Mouse (Mus musculus) intestine, postnatal 0 days (tissue): ENCODE data around the gene 2310030G06Rik. TPM values are rescaled to one million over a fixed set of nuclear protein-coding genes. Genes with fewer than 3 reads are reported as not detected.
A peak's percentile ranks its signal among the peaks of the same experiment; 100 is the strongest.

Experiments used
- ATAC-seq: fragments of 200-750 bp; cut with Nextera tagmentation; 2 replicates; pipeline ENCODE4 v1.8.0; 2017; ENCODE audit warnings: mild to moderate bottlenecking, moderate TSS enrichment, moderate library complexity
- H3K27ac ChIP-seq: fragments of 300-500 bp; sonication (generic); 2 replicates; pipeline ENCODE4 v1.5.1; 2014; ENCODE audit warnings: mild to moderate bottlenecking, low read depth, low read length, moderate library complexity
- H3K27me3 ChIP-seq: fragments of 300-500 bp; sonication (generic); replicated peaks from 2 replicates; pipeline ENCODE4 v1.6.1; 2014; ENCODE audit warnings: low read length, mixed read lengths; ENCODE audit not compliant: control insufficient read depth, insufficient read depth
- H3K36me3 ChIP-seq: fragments of 300-500 bp; sonication (generic); 2 replicates; pipeline ENCODE4 v1.6.1; 2014; ENCODE audit warnings: mild to moderate bottlenecking, moderate library complexity; ENCODE audit not compliant: control insufficient read depth, insufficient read depth
- H3K4me1 ChIP-seq: fragments of 300-500 bp; sonication (generic); replicated peaks from 2 replicates; pipeline ENCODE4 v1.6.1; 2014; ENCODE audit warnings: antibody characterized with exemption, low read length, mixed read lengths; ENCODE audit not compliant: control insufficient read depth, insufficient read depth
- H3K4me2 ChIP-seq: fragments of 300-500 bp; sonication (generic); replicated peaks from 2 replicates; pipeline ENCODE4 v1.6.1; 2014; ENCODE audit warnings: low read depth, mild to moderate bottlenecking, moderate library complexity
- H3K4me3 ChIP-seq: fragments of 300-500 bp; sonication (generic); 2 replicates; pipeline ENCODE4 v1.5.1; 2014; ENCODE audit warnings: low read depth, low read length
- H3K9ac ChIP-seq: fragments of 300-500 bp; sonication (generic); 2 replicates; pipeline ENCODE4 v1.6.1; 2014; ENCODE audit warnings: mild to moderate bottlenecking, low read depth, low read length
- H3K9me3 ChIP-seq: fragments of 300-500 bp; sonication (generic); 2 replicates; pipeline ENCODE4 v1.6.1; 2016; ENCODE audit warnings: mixed run types; ENCODE audit not compliant: control insufficient read depth
- CTCF ChIP-seq: sonication (generic); IDR thresholded peaks from 2 replicates; pipeline ENCODE4 v1.5.1; 2016; ENCODE audit warnings: low read depth, mild to moderate bottlenecking, control low read depth, antibody characterized with exemption, moderate library complexity
- whole genome bisulfite sequencing: fragments of 180-500 bp; shearing (Covaris S2); extraction: QIAGEN DNeasy Blood & Tissue Kit; methylation state at CpG from one replicate; pipeline ENCODE4 v1.1.7; 2014; 5-methylcytosine and 5-hydroxymethylcytosine counted together
- polyA plus RNA-seq: library from polyadenylated mRNA; unstranded; fragments of >200 nt; fragmentation: Nextera tagmentation; extraction: Ambion mirVana; gene quantifications from 2 replicates; pipeline ENCODE4 v1.2.1, GENCODE M21; 2015

Gene 2310030G06Rik
- polyA plus RNA-seq, 1 experiment from 2014 or later: 45.3 TPM

GRCm38 (mm10) chr9:50727171-50727924, 19.0 kb downstream of the 2310030G06Rik start:
- ATAC-seq: no peak
- 14% methylated on average over 30 of the region's 30 CpGs for WGBS
- H3K4me3 ChIP-seq: peak overlapping the region; percentile 55
- peak overlapping the region; percentile 98 for H3K4me2 ChIP-seq
- H3K9ac ChIP-seq: peak overlapping the region; percentile 40
- H3K4me1 ChIP-seq: no peaks in the 10 kb centered on the region
- no peaks in the 10 kb centered on the region for H3K36me3 ChIP-seq
- H3K9me3 ChIP-seq: no peaks in the 10 kb centered on the region
- no peaks in the 10 kb centered on the region for H3K27me3 ChIP-seq
- no peak overlapping the region for H3K27ac ChIP-seq
- no peak for TF ChIP-seq CTCF

GRCm38 (mm10) chr9:50725921-50726590, 20.3 kb downstream of the 2310030G06Rik start:
- TF ChIP-seq CTCF: no peak
- H3K27me3 ChIP-seq: no peaks in the 10 kb centered on the region
- no peak overlapping the region for H3K4me3 ChIP-seq
- no peak overlapping the region for H3K9ac ChIP-seq
- no peak for ATAC-seq
- H3K4me1 ChIP-seq: no peaks in the 10 kb centered on the region
- WGBS: 68% methylated on average over 8 of the region's 8 CpGs
- H3K4me2 ChIP-seq: no peak overlapping the region
- no peaks in the 10 kb centered on the region for H3K36me3 ChIP-seq
- no peak overlapping the region for H3K27ac ChIP-seq
- H3K9me3 ChIP-seq: no peaks in the 10 kb centered on the region

DNA sequence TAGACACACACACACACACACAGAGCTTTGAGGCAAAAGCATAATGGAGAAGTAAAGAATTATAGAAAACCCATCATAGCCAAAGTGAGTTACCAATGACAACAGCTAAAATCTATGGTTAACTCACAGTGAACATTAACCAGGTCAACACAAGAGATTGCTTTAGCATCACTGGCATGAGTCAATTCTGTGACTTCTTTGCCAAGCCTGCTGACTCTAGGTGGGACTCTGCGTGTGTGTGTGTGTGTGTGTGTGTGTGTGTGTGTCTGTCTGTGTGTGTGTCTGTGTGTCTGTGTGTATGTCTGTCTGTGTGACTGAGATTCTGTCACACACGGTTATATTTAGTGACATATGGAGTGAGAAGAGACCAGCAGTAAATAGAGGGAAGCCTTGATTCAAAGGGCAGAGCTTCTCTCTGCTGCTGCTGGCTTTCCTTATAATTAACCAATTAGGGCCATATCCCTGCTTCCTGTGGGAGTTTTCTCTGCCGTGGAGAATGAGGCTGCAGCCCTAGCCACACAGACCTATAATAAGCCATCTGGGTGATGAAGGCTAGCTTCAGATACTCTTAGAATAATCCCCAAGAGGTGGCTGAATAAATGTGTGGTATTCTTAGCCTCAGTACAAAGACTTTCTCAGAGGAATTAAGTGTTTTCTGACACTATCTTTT, 21.5 kb downstream of the 2310030G06Rik start:
- no peak for ATAC-seq
- Histone ChIP-seq H3K36me3 (no peaks in the 10 kb centered on the region), H3K4me3 (no peak overlapping the region), H3K27ac (no peak overlapping the region), H3K27me3 (no peaks in the 10 kb centered on the region), H3K4me2 (no peak overlapping the region), H3K9me3 (no peaks in the 10 kb centered on the region), H3K4me1 (no peaks in the 10 kb centered on the region), H3K9ac (no peak overlapping the region)
- WGBS: 53% methylated on average over 3 of the region's 3 CpGs
- TF ChIP-seq CTCF: no peak

DNA sequence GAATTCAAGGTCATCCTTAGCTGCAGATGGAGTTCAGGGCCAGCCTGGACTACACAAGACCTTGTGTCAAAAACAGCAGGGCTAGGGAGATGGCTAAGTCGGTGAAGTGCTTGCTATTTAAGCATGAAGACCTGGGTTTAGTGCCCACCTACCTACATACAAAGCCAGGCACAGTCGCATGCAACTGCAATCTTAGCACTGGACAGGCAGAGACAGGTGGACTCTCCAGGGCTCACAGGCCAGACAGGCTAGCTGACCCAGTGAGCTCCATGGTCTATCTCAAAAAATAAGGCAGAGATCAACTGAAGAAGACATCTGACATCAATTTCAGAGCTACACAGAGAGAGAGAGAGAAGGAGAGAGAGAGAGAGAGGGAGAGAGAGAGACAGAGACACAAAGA, 22.2 kb downstream of the 2310030G06Rik start:
- no peak overlapping the region for H3K4me2 ChIP-seq
- no peak for TF ChIP-seq CTCF
- no peaks in the 10 kb centered on the region for H3K36me3 ChIP-seq
- no peak overlapping the region for H3K27ac ChIP-seq
- H3K9me3 ChIP-seq: no peaks in the 10 kb centered on the region
- no peak for ATAC-seq
- H3K27me3 ChIP-seq: no peaks in the 10 kb centered on the region
- no peaks in the 10 kb centered on the region for H3K4me1 ChIP-seq
- no peak overlapping the region for H3K4me3 ChIP-seq
- 88% methylated on average over 2 of the region's 2 CpGs for WGBS
- H3K9ac ChIP-seq: no peak overlapping the region

DNA sequence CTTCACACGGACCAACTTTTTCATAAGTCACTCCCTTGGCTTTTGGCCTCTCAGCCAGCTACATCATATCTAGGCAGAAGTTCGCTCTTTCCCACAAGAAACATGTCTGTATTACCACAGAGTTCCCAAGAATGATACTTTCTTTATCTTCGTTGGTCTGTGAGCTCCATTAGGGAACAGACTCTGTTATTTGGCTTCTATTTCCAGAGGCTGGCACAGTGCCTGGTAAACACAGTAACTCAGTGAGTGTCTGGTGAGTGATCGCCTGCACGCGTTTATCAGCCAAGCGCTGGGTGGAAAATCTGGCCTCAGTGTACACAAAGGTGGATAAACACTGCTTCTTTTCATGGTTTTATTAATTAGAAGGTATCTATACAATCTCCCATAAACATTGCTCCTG, 22.9 kb downstream of the 2310030G06Rik start:
- 34% methylated on average over 7 of the region's 7 CpGs for WGBS
- peak overlapping the region; percentile 37 for H3K4me2 ChIP-seq
- no peak overlapping the region for H3K27ac ChIP-seq

DNA sequence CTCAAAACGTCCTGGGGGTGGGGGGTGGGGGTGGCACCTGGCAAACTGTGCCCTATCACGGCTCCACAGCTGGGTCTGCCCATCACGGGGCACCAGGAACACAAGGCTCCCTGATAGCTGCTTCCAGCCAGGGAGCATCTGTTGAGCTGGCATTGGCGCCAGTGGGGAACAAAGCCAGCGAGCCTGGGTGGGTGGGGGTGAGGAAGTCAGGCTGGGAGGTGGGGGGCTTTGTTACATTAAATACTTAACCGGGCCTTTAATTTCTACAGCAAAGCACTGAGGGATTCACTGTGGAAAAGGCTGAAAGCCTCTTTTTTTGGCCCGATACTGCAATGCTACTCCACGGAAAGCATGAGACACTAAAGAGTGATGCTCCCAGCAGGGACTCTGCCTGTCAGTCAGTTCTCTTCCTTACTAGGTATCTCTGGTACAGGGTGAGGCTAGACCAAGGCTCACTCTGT, 23.9 kb downstream of the 2310030G06Rik start:
- TF ChIP-seq CTCF: no peak
- WGBS: 69% methylated on average over 8 of the region's 8 CpGs
- Histone ChIP-seq H3K27ac (no peak overlapping the region), H3K4me2 (0 out of 2 replicates have a peak overlapping the region, but pooled peaks have one; percentile 37), H3K27me3 (no peaks in the 10 kb centered on the region), H3K36me3 (no peaks in the 10 kb centered on the region), H3K4me3 (no peak overlapping the region), H3K9ac (no peak overlapping the region), H3K9me3 (no peaks in the 10 kb centered on the region), H3K4me1 (no peaks in the 10 kb centered on the region)
- no peak for ATAC-seq

More for the DNA sequence above, 22.9 kb downstream of the 2310030G06Rik start:
- no peaks in the 10 kb centered on the region for H3K9me3 ChIP-seq
- H3K36me3 ChIP-seq: no peaks in the 10 kb centered on the region
- no peak for TF ChIP-seq CTCF
- H3K9ac ChIP-seq: no peak overlapping the region
- H3K4me3 ChIP-seq: no peak overlapping the region; the same call in 1 of the 2 replicates
- ATAC-seq: no peak
- H3K4me1 ChIP-seq: no peaks in the 10 kb centered on the region
- H3K27me3 ChIP-seq: no peaks in the 10 kb centered on the region
